Mouse (Mus musculus) kidney, postnatal 25 days (tissue): ENCODE results near the gene Gdpd2.

ENCODE experiments used
- DNase-seq, 2 experiments: peaks; one replicate each; pipeline ENCODE4 v3.0.0; 2021; ENCODE audit warnings: mixed read lengths in 2 of 2

Gene Gdpd2

DNA sequence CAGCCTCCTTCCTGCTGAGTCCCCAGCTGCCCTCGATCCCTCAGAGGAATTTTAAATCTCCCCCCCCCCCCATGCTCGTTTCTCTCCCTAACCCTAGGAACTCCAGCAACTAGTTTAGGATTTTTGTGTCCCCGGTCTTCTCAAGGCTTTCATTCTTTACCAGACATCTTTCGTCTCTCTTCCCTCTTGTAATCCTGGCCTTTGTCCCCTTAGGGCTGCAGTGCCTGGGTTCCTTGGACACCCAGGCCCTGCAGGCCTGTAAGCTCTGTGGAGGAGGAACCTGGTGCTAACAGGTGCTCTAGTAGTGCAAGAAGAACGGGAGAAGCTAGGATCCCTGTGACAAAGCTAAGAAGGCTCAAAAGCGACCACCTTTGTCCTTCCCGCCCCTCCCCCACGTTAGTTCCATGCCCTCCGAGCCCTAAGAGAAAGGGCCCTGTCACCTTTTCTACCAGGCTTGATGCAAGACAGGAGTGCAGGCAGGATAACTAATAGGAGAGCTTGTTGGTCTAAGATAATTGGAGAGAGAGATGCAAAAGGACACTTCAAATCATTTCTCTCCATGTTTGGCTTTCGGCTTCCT, 48.1 kb downstream of the Gdpd2 start:
- no peak for DNase-seq

- DNase-seq = no peak
These were observed 48.7 kb downstream of the Gdpd2 start for GRCm38 (mm10) chrX:100778397-100778796.
